Mouse (Mus musculus) limb, embryonic 13.5 days (tissue): Measurements from ENCODE around the gene Cdk8. TPM values are rescaled to one million over a fixed set of nuclear protein-coding genes. Genes with fewer than 3 reads are reported as not detected.

Experiments used
- ATAC-seq: fragments of 200-750 bp; cut with Nextera tagmentation; 2 replicates; pipeline ENCODE4 v1.8.0; 2017; ENCODE audit warnings: low read depth, moderate number of reproducible peaks, moderate TSS enrichment; ENCODE audit not compliant: low FRiP score
- H3K27ac ChIP-seq: fragments of 300-500 bp; sonication (generic); 2 replicates; pipeline ENCODE4 v1.5.1; 2015; ENCODE audit warnings: inconsistent platforms, mild to moderate bottlenecking, moderate library complexity
- H3K27me3 ChIP-seq: fragments of 300-500 bp; sonication (generic); 2 replicates; pipeline ENCODE4 v1.6.1; 2015; ENCODE audit warnings: mild to moderate bottlenecking, inconsistent platforms
- H3K36me3 ChIP-seq: fragments of 300-500 bp; sonication (generic); 2 replicates; pipeline ENCODE4 v1.6.1; 2015; ENCODE audit warnings: inconsistent platforms, mild to moderate bottlenecking, moderate library complexity
- H3K4me1 ChIP-seq: fragments of 300-500 bp; sonication (generic); 2 replicates; pipeline ENCODE4 v1.6.1; 2015; ENCODE audit warnings: inconsistent platforms
- H3K4me2 ChIP-seq: fragments of 300-500 bp; sonication (generic); replicated peaks from 2 replicates; pipeline ENCODE4 v1.6.1; 2015; ENCODE audit warnings: inconsistent platforms, mild to moderate bottlenecking, moderate library complexity
- H3K4me3 ChIP-seq: fragments of 300-500 bp; sonication (generic); 2 replicates; pipeline ENCODE4 v1.5.1; 2015; ENCODE audit warnings: moderate library complexity, mild to moderate bottlenecking, inconsistent platforms
- H3K9ac ChIP-seq: fragments of 300-500 bp; sonication (generic); 2 replicates; pipeline ENCODE4 v1.6.1; 2015; ENCODE audit warnings: mild to moderate bottlenecking, inconsistent platforms
- H3K9me3 ChIP-seq: fragments of 300-500 bp; sonication (generic); 2 replicates; pipeline ENCODE4 v1.6.1; 2016; ENCODE audit warnings: inconsistent platforms
- WGBS: fragments of 180-500 bp; shearing (Covaris S2); methylation state at CpG from one replicate; pipeline ENCODE4 v1.1.7; 2015; 5-methylcytosine and 5-hydroxymethylcytosine counted together
- polyA plus RNA-seq: library from polyadenylated mRNA; unstranded; fragments of >200 nt; fragmentation: Nextera tagmentation; extraction: Ambion mirVana; gene quantifications from 2 replicates; pipeline ENCODE4 v1.2.1, GENCODE M21; 2015

The Cdk8 gene
- polyA plus RNA-seq, 1 experiment from 2014 or later: 21.0 TPM

- Histone ChIP-seq H3K36me3 (no peaks in the 10 kb centered on the region), H3K9ac (no peak overlapping the region), H3K27ac (no peak overlapping the region), H3K27me3 (no peaks in the 10 kb centered on the region), H3K4me2 (no peak overlapping the region), H3K4me1 (no peaks in the 10 kb centered on the region), H3K4me3 (no peak overlapping the region), H3K9me3 (no peaks in the 10 kb centered on the region)
- ATAC-seq: no peak
- 76% methylated on average over 1 of the region's 1 CpGs for WGBS
Observed at GRCm38 (mm10) chr5:146334410-146334809, 103.4 kb downstream of the Cdk8 start.

- 57% methylated on average over 9 of the region's 9 CpGs for WGBS
- H3K9me3 ChIP-seq: no peaks in the 10 kb centered on the region
Observed at GRCm38 (mm10) chr5:146338064-146338463, 107.0 kb downstream of the Cdk8 start.

GRCm38 (mm10) chr5:146340037-146340436 lies 109.0 kb downstream of the Cdk8 start:
- WGBS: 84% methylated on average over 4 of the region's 4 CpGs

More at GRCm38 (mm10) chr5:146338064-146338463, 107.0 kb downstream of the Cdk8 start:
- Histone ChIP-seq H3K4me1 (no peaks in the 10 kb centered on the region), H3K4me2 (no peak overlapping the region), H3K9ac (no peak overlapping the region), H3K27me3 (no peaks in the 10 kb centered on the region), H3K4me3 (no peak overlapping the region), H3K36me3 (no peaks in the 10 kb centered on the region), H3K27ac (no peak overlapping the region)
- no peak for ATAC-seq

GRCm38 (mm10) chr5:146344911-146345686 lies 114.1 kb downstream of the Cdk8 start:
- ATAC-seq: no peak
- H3K4me1 ChIP-seq: no peaks in the 10 kb centered on the region

More at GRCm38 (mm10) chr5:146340037-146340436, 109.0 kb downstream of the Cdk8 start:
- Histone ChIP-seq H3K9me3 (no peaks in the 10 kb centered on the region), H3K4me1 (no peaks in the 10 kb centered on the region), H3K27ac (no peak overlapping the region), H3K36me3 (no peaks in the 10 kb centered on the region), H3K9ac (no peak overlapping the region), H3K4me3 (no peak overlapping the region), H3K4me2 (no peak overlapping the region), H3K27me3 (no peaks in the 10 kb centered on the region)
- no peak for ATAC-seq

GRCm38 (mm10) chr5:146347081-146347480 lies 116.1 kb downstream of the Cdk8 start:
- no peaks in the 10 kb centered on the region for H3K9me3 ChIP-seq
- H3K27me3 ChIP-seq: no peaks in the 10 kb centered on the region
- WGBS: 77% methylated on average over 6 of the region's 6 CpGs
- ATAC-seq: no peak
- H3K4me3 ChIP-seq: no peak overlapping the region
- no peaks in the 10 kb centered on the region for H3K4me1 ChIP-seq
- H3K36me3 ChIP-seq: no peaks in the 10 kb centered on the region
- no peak overlapping the region for H3K27ac ChIP-seq
- no peak overlapping the region for H3K9ac ChIP-seq
- no peak overlapping the region for H3K4me2 ChIP-seq

More at GRCm38 (mm10) chr5:146344911-146345686, 114.1 kb downstream of the Cdk8 start:
- Histone ChIP-seq H3K27me3 (no peaks in the 10 kb centered on the region), H3K9ac (no peak overlapping the region), H3K4me3 (no peak overlapping the region), H3K36me3 (no peaks in the 10 kb centered on the region), H3K27ac (no peak overlapping the region), H3K9me3 (no peaks in the 10 kb centered on the region), H3K4me2 (no peak overlapping the region)
- 89% methylated on average over 12 of the region's 12 CpGs for WGBS

GRCm38 (mm10) chr5:146349183-146349582 lies 118.2 kb downstream of the Cdk8 start:
- no peak overlapping the region for H3K4me3 ChIP-seq
- no peak overlapping the region for H3K9ac ChIP-seq
- H3K4me1 ChIP-seq: no peaks in the 10 kb centered on the region
- H3K4me2 ChIP-seq: no peak overlapping the region
- WGBS: 74% methylated on average over 3 of the region's 3 CpGs
- no peaks in the 10 kb centered on the region for H3K27me3 ChIP-seq
- H3K36me3 ChIP-seq: no peaks in the 10 kb centered on the region
- H3K27ac ChIP-seq: no peak overlapping the region
- no peak for ATAC-seq
- 0 out of 2 replicates have a peak, but pooled peaks cover 4% of the 10 kb centered on the region for H3K9me3 ChIP-seq

- no peak overlapping the region for H3K4me3 ChIP-seq
- 0 out of 2 replicates have a peak, but pooled peaks cover 4% of the 10 kb centered on the region for H3K9me3 ChIP-seq
- H3K9ac ChIP-seq: no peak overlapping the region
- H3K4me1 ChIP-seq: no peaks in the 10 kb centered on the region
- H3K36me3 ChIP-seq: no peaks in the 10 kb centered on the region
- no peak overlapping the region for H3K4me2 ChIP-seq
- ATAC-seq: no peak
- no peaks in the 10 kb centered on the region for H3K27me3 ChIP-seq
- H3K27ac ChIP-seq: no peak overlapping the region
- WGBS: 75% methylated on average over 11 of the region's 11 CpGs
Observed at GRCm38 (mm10) chr5:146350784-146351183, 119.8 kb downstream of the Cdk8 start.

- Histone ChIP-seq H3K4me2 (no peak overlapping the region), H3K27me3 (no peaks in the 10 kb centered on the region), H3K9me3 (0 out of 2 replicates have a peak, but pooled peaks cover 4% of the 10 kb centered on the region), H3K36me3 (no peaks in the 10 kb centered on the region), H3K27ac (no peak overlapping the region), H3K4me3 (no peak overlapping the region), H3K9ac (no peak overlapping the region), H3K4me1 (no peaks in the 10 kb centered on the region)
- 87% methylated on average over 7 of the region's 7 CpGs for WGBS
- no peak for ATAC-seq
Observed at GRCm38 (mm10) chr5:146352006-146352405, 121.0 kb downstream of the Cdk8 start.

Other genes with a start within 250 kb of the Cdk8 start
- gene Cyp3a25, start 221.6 kb upstream of the Cdk8 start, polyA plus RNA-seq: not detected in 2 replicates
- not detected in 2 replicates for gene Cyp3a59, start 152.0 kb upstream of the Cdk8 start, polyA plus RNA-seq
- gene Gm5565, start 70.7 kb upstream of the Cdk8 start, polyA plus RNA-seq: not detected in 2 replicates
- not detected in 2 replicates for gene Gm6309, start 60.5 kb upstream of the Cdk8 start, polyA plus RNA-seq
- gene 1700001J03Rik, start 45.9 kb upstream of the Cdk8 start, polyA plus RNA-seq: not detected in 2 replicates
- gene Rnf6, start 9.7 kb upstream of the Cdk8 start, polyA plus RNA-seq: 40.1 and 40.3 TPM in 2 replicates
- gene Wasf3, start 153.8 kb downstream of the Cdk8 start, polyA plus RNA-seq: 3.7 and 4.5 TPM in 2 replicates